Mouse (Mus musculus) liver, postnatal 0 days (tissue): ENCODE measurements at regions not wholly inside any gene's neighbourhood (a gene's known extent, or its start where the extent isn't known, plus 50 kb on each side); places are given as distances from the start of the nearest gene placed in this dataset.

Experiments used
- ATAC-seq: fragments of 200-750 bp; cut with Nextera tagmentation; 2 replicates; pipeline ENCODE4 v1.8.0; 2017; ENCODE audit warnings: mild to moderate bottlenecking, moderate library complexity
- DNase-seq: peaks from one replicate; pipeline ENCODE4 v3.0.0-alpha.2; 2016
- H3K27ac ChIP-seq: fragments of 300-500 bp; sonication (generic); 2 replicates; pipeline ENCODE4 v1.5.1; 2014; ENCODE audit warnings: antibody characterized with exemption, moderate library complexity, mild to moderate bottlenecking, low read depth
- H3K27me3 ChIP-seq: fragments of 300-500 bp; sonication (generic); 2 replicates; pipeline ENCODE4 v1.6.1; 2014; ENCODE audit warnings: low read length, control low read depth, mixed read lengths; ENCODE audit not compliant: insufficient read depth
- H3K36me3 ChIP-seq: fragments of 300-500 bp; sonication (generic); replicated peaks from 2 replicates; pipeline ENCODE4 v1.6.1; 2014; ENCODE audit warnings: mild to moderate bottlenecking, control low read depth, low read length, moderate library complexity, mixed read lengths; ENCODE audit not compliant: insufficient read depth
- H3K4me1 ChIP-seq: fragments of 300-500 bp; sonication (generic); 2 replicates; pipeline ENCODE4 v1.6.1; 2014; ENCODE audit warnings: antibody characterized with exemption, mild to moderate bottlenecking, control low read depth; ENCODE audit not compliant: insufficient read depth
- H3K4me2 ChIP-seq: fragments of 300-500 bp; sonication (generic); 2 replicates; pipeline ENCODE4 v1.6.1; 2014; ENCODE audit warnings: low read depth, mild to moderate bottlenecking, low read length, moderate library complexity, mixed read lengths
- H3K4me3 ChIP-seq: fragments of 300-500 bp; sonication (generic); 2 replicates; pipeline ENCODE4 v1.5.1; 2014; ENCODE audit warnings: low read depth, low read length
- H3K9ac ChIP-seq: fragments of 300-500 bp; sonication (generic); replicated peaks from 2 replicates; pipeline ENCODE4 v1.6.1; 2014; ENCODE audit warnings: mild to moderate bottlenecking, moderate library complexity
- H3K9me3 ChIP-seq: fragments of 300-500 bp; sonication (generic); 2 replicates; pipeline ENCODE4 v1.6.1; 2016; ENCODE audit warnings: mild to moderate bottlenecking, control low read depth, low read length, mixed read lengths
- CTCF ChIP-seq: sonication (generic); IDR thresholded peaks from 2 replicates; pipeline ENCODE4 v1.5.1; 2016; ENCODE audit warnings: antibody characterized with exemption, low read depth
- EP300 ChIP-seq: IDR thresholded peaks from 2 replicates; pipeline ENCODE4 v1.6.1; 2016; ENCODE audit warnings: antibody characterized with exemption, low read depth, mild to moderate bottlenecking
- WGBS: fragments of 180-500 bp; shearing (Covaris S2); extraction: QIAGEN DNeasy Blood & Tissue Kit; methylation state at CpG from one replicate; pipeline ENCODE4 v1.1.7; 2014; ENCODE audit not compliant: insufficient replicate concordance; 5-methylcytosine and 5-hydroxymethylcytosine counted together

DNA sequence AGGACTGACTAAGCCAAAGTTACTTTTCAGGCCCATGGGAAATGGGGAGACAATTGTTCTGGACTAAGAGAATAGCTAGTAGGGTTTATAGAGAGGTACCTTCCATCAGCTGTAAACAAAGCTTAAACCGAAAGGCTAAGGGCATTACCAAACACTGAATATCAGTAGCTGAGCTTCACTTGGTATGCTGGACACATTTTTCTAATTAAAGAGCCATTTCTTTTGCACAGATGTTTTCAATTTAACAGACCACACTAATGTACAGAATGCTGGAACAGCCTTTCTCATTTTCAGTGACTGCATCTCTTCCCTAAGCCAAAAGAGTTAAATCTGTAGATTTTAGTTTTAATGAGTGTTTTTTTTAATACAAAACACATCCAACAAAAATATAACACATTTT is 593.8 kb upstream of the Akr1e1 start:
- Histone ChIP-seq H3K4me1 (no peaks in the 10 kb centered on the region), H3K9ac (no peak overlapping the region), H3K27me3 (no peaks in the 10 kb centered on the region), H3K36me3 (no peaks in the 10 kb centered on the region), H3K27ac (no peak overlapping the region), H3K4me2 (no peak overlapping the region), H3K9me3 (no peaks in the 10 kb centered on the region), H3K4me3 (no peak overlapping the region)
- ATAC-seq, result no peak
- no peak for DNase-seq
- 66% methylated on average over 1 of the region's 1 CpGs for WGBS
- TF ChIP-seq CTCF, result no peak
- TF ChIP-seq EP300, result no peak

DNA sequence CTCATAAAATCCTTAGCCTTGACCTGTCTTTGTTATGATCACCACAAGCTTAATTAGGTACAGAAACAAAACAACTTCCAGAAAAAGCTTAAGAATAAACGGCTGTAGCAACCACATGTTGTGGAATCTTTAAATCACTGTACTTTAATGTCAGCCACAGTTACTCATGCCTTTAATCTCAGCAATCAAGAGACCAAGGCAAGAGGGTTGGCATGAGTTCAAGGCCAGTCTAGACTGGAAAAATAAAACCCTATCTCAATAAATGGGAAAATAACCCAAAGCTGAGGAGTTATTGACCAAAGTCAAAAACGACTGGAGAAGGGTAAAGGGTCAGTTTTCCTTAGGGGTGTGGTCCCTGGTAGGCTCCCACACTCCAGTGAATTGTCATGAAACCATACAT is 595.2 kb upstream of the Akr1e1 start:
- H3K27ac ChIP-seq, result no peak overlapping the region
- H3K4me2 ChIP-seq, result no peak overlapping the region
- H3K36me3 ChIP-seq, result no peaks in the 10 kb centered on the region
- H3K27me3 ChIP-seq, result no peaks in the 10 kb centered on the region
- ATAC-seq (no peak), DNase-seq (no peak)
- TF ChIP-seq EP300 (no peak), CTCF (no peak)
- H3K9me3 ChIP-seq, result no peaks in the 10 kb centered on the region
- H3K9ac ChIP-seq, result no peak overlapping the region
- H3K4me1 ChIP-seq, result no peaks in the 10 kb centered on the region
- H3K4me3 ChIP-seq, result no peak overlapping the region
- WGBS, result 48% methylated on average over 2 of the region's 2 CpGs

DNA sequence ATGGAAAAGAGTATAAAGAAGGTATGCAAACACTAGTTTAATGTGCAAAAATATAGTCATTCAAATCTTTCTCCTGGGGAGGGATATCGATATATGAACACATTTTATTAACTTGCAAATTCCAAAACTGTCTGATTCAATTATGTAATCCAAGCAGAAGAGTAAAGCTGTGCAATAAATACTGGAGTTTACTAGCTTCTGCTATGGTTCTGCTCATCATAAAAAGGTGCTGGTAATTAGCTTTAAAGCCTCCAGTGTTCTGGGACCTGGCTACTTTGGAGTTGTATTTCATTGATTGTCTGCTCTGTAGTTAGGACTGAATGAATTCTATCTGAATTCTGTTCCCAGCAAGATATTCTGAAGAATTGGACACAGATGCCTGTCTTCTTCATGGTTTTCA is 602.7 kb upstream of the Akr1e1 start:
- ATAC-seq (no peak), DNase-seq (no peak)
- TF ChIP-seq EP300 (no peak), CTCF (no peak)
- Histone ChIP-seq H3K4me3 (no peak overlapping the region), H3K9me3 (no peaks in the 10 kb centered on the region), H3K27ac (no peak overlapping the region), H3K4me2 (no peak overlapping the region), H3K36me3 (no peaks in the 10 kb centered on the region), H3K4me1 (no peaks in the 10 kb centered on the region), H3K9ac (no peak overlapping the region), H3K27me3 (no peaks in the 10 kb centered on the region)
- WGBS, result 84% methylated on average over 1 of the region's 1 CpGs

DNA sequence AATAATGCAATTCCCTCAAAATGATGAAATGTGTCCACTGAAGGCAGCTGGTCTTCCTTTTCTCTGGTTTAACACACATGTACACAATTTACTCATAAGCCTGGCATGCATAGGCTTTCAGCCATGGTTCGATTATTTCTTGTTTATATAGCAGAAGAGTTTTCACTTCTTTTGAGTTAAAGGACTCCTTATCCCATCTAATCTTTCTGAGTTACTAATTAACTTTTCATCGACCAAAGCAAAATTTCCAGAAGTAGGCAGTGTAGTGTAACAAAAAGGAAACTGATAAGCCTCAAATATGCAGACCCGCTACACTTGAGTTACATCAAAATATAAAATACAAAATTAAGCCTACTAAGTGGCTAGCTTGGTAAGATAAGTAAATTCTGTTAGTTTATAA is 620.5 kb upstream of the Akr1e1 start:
- 45% methylated on average over 3 of the region's 3 CpGs for WGBS
- no peak overlapping the region for H3K4me3 ChIP-seq
- no peak overlapping the region for H3K27ac ChIP-seq
- TF ChIP-seq CTCF, result no peak
- TF ChIP-seq EP300, result no peak
- no peaks in the 10 kb centered on the region for H3K9me3 ChIP-seq
- H3K9ac ChIP-seq, result no peak overlapping the region
- DNase-seq (no peak), ATAC-seq (peak; percentile 13; the same call in 1 of the 2 replicates)
- H3K27me3 ChIP-seq, result no peaks in the 10 kb centered on the region
- no peaks in the 10 kb centered on the region for H3K4me1 ChIP-seq
- H3K36me3 ChIP-seq, result no peaks in the 10 kb centered on the region
- no peak overlapping the region for H3K4me2 ChIP-seq

GRCm38 (mm10) chr13:5234232-5234631 is 625.3 kb upstream of the Akr1e1 start:
- Histone ChIP-seq H3K4me2 (no peak overlapping the region), H3K9ac (no peak overlapping the region), H3K4me1 (no peaks in the 10 kb centered on the region), H3K9me3 (no peaks in the 10 kb centered on the region), H3K36me3 (no peaks in the 10 kb centered on the region), H3K27me3 (no peaks in the 10 kb centered on the region), H3K27ac (no peak overlapping the region), H3K4me3 (no peak overlapping the region)
- TF ChIP-seq CTCF, result no peak
- no peak for TF ChIP-seq EP300
- DNase-seq (no peak), ATAC-seq (no peak)
- 68% methylated on average over 3 of the region's 3 CpGs for WGBS

- no peaks in the 10 kb centered on the region for H3K27me3 ChIP-seq
- 86% methylated on average over 1 of the region's 1 CpGs for WGBS
- no peaks in the 10 kb centered on the region for H3K36me3 ChIP-seq
- H3K4me2 ChIP-seq, result no peak overlapping the region
- DNase-seq, result no peak
- H3K4me1 ChIP-seq, result no peaks in the 10 kb centered on the region
- H3K27ac ChIP-seq, result no peak overlapping the region
- ATAC-seq, result no peak
- no peaks in the 10 kb centered on the region for H3K9me3 ChIP-seq
- no peak overlapping the region for H3K9ac ChIP-seq
- no peak overlapping the region for H3K4me3 ChIP-seq
- TF ChIP-seq CTCF (no peak), EP300 (no peak)
These were observed 625.9 kb upstream of the Klf6 start for GRCm38 (mm10) chr13:5235391-5235790.

GRCm38 (mm10) chr13:5240541-5240940 is 620.7 kb upstream of the Klf6 start:
- H3K9me3 ChIP-seq, result no peaks in the 10 kb centered on the region
- H3K9ac ChIP-seq, result no peak overlapping the region
- WGBS, result 70% methylated on average over 4 of the region's 4 CpGs
- DNase-seq (no peak), ATAC-seq (no peak)
- no peak overlapping the region for H3K27ac ChIP-seq
- H3K4me3 ChIP-seq, result no peak overlapping the region
- no peaks in the 10 kb centered on the region for H3K27me3 ChIP-seq
- no peaks in the 10 kb centered on the region for H3K4me1 ChIP-seq
- no peak for TF ChIP-seq EP300
- TF ChIP-seq CTCF, result no peak
- no peaks in the 10 kb centered on the region for H3K36me3 ChIP-seq
- no peak overlapping the region for H3K4me2 ChIP-seq
